Mouse (Mus musculus) spleen, adult 12 weeks (tissue): ENCODE results near the gene Msmo1.

Source experiments
- DNase-seq: peaks from one replicate; pipeline ENCODE4 v3.0.0; 2022; ENCODE audit warnings: low spot score

Msmo1 gene

GRCm38 (mm10) chr8:64712499-64712898, 21.1 kb downstream of the Msmo1 start:
- no peak for DNase-seq

DNA sequence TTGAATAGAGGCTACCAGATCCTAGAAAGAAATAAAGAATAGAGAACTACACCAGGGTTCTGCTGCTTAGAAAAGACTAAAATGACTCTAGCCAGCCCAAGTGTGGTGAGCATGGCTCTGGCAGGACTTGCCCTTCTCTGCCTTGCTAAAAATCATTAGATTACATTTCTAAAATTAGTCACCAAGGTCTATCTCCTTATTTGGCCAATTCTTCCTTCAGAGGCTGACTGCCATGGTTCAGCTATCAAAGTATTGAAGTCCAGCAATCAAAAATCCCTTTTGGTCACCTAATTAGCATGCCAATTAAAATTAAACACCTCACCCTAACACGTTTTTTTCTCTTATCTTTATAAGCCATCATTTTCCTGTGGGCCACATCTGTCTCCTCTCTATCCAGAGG, 22.0 kb downstream of the Msmo1 start:
- no peak for DNase-seq

DNA sequence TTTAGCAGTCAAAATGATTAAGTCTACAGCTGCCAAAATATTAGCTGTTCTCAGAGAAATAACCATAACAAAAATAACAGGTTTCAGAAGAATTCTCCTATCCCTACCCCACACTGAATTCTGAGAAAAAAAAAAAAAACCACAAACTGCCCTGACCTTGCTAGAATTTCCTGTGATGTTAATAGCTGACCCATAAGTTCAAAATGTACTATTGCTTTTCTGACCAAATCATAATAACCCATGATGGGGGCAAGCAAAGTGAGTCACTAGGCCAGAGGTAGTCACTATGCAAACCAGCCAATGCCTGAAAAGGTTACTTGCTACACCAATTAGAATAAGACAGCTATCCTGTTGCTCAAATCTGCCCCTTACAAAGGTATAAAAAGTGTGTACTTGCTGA, 26.1 kb downstream of the Msmo1 start:
- DNase-seq = no peak

DNA sequence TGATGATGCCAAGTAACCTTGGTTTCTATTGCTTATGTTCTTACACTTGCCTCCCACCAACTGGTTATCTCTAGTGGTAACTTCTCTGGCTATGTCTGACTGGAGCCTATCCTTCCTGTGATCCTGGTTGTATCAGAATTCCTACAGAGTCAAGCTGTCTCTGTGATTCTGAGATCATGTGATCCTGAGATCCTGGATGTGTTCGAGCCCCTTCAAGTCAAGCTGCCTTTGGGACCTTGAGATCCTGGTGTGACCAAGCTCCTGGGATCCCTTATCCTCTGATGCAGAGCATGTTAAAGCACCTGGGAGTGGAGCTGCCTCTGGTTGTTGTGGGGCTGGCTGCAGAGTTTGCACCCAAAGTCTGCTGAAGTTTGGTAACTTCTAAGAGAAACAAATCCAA, 30.4 kb downstream of the Msmo1 start:
- no peak for DNase-seq

DNA sequence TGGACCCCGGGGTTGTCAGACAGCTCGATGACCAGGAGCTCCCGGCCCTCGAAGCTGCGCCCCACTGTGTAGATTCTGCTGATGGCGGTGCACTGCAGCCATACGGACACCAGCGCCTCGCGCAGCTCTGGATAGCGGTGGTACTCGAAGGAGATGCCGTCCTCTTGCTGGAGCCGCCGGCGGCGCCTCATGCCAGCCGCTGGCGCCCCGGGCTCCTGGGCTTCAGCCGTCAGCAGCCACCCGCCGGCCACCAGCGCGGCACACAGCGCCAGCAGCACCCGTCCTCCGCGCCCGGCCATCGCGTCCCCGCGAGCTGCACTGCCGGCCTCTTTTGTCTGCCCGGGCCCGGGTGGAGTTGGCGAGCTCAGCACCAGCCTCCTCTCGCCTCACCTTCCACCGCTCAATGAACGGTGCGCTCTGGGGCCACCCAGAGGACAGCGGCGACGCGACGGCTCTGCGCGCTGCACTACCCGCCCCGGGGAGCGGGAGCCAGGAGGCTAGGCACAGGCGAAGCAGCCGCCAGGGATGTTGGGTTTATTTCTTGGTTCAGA, 40.9 kb downstream of the Msmo1 start, which contains the start of gene Cpe:
Cpe (minus strand) TSS at position 404 of the 551 bp plus-strand sequence.
- no peak for DNase-seq

DNA sequence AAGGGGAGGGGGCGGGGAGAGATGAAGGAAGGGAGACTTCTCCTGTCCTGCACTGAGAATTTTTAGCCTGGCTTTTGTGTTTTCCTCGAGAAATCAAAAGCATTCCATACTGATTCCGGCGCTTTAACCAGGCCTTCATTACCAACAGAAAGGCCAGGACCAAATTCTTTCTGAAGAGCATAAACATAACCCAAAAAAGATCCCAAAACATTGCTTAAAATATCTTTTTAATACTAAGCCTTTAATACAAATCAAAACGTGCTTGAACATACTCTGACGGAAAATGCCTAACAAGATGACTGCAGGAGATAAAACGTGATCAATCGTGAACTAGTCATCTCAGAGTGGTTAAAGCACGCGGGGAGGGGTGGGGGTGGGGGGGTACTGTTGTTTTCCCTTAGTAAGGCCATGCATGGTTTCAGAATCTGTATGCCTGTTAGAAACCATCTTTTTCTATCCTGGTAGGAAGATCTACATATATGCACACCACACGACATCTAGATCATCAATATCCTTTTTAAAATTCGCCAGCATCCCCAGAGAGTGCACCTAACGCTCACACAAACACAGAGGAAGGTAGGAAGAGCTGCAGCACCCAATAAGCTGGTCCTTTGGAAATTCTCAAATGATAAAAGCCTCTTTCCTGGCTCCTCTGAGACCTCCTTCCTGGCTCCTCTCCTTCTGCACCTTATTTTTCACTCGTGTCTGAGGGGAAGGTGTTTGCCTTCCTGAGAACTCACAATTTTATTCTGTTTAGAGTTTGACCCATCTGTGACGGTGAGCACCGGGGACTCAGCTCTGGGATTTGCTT, 41.8 kb downstream of the Msmo1 start:
- DNase-seq = no peak

- no peak for DNase-seq
Measured at GRCm38 (mm10) chr8:64690845-64691244, 42.7 kb downstream of the Msmo1 start.

DNA sequence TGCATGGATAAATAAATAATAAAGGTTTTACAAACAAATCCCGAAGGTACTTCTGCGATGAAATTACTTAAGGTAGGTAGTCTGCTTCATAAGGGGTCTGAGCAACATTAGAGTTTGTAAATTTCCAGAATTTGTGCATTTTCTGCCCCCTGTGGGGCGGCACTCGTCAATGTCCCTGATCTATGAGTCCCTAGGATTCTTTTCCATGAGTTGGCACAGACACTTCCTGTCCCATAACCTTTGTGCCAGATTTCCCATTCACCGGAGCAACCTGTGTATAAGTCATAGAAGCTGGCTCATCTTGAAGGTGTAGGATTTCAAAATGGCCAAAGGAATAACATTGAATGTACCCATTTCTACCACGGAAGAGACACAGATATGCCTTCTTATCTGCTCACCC, 43.3 kb downstream of the Msmo1 start:
- DNase-seq = no peak

- no peak for DNase-seq
Measured at GRCm38 (mm10) chr8:64688741-64689140, 44.9 kb downstream of the Msmo1 start.

DNA sequence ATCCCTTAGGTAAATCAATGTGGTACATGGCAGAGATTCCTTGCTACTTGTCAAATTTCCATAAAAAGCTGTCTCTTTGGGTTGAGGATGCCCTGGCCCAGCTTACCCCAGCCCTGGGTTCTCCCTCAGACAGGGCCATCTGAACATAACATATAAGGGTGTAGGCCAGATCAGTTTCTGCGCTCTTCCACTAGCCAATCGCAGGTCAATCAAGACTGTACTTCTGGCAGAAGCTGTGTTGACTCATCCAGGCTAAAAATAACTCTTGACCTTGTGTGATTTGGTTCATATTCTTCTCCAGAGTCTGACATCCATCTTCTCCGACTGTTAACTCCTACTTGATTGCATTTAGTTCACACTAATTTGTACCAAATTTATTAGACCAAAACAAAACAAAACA, 45.4 kb downstream of the Msmo1 start:
- no peak for DNase-seq

DNA sequence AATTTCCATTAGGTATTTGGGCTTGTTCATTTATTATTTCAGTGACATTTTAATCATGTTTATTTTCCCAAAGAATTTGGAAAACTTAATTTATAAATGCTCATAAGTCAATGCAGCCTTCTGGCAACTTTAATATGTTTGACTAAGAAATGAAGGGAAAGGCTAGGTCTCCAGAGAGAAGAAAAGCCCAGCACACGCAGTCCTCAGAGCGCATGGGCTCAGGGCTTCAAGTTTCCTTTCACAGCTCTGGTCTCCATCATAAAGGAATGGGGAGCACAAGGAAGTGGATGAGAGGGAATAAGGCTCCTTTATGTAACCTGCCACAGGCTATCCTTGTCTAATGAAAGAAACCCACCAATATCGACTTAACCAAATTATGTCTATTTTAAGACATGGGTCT, 51.1 kb downstream of the Msmo1 start:
- no peak for DNase-seq

DNA sequence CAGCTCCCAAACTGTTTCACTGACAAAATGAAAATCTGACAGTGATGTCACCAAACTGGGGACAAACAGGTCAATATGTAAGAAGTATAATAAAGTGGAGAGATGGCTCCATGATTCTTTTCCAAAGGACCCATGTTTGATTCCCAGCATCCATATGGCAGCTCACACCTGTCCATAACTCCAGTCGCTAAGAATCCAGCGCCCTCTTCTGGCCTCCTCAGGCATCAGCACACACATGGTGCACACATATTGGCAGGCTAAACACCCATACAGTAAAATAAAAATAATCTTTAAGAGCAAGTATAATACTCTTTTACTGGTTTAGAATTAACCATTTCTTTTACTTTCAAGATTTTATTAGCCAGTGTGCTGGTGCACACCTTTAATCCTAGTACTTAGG, 57.2 kb downstream of the Msmo1 start:
- no peak for DNase-seq

- no peak for DNase-seq
Measured at GRCm38 (mm10) chr8:64674951-64675585, 58.5 kb downstream of the Msmo1 start.

- DNase-seq = no peak
Measured at GRCm38 (mm10) chr8:64672920-64673319, 60.7 kb downstream of the Msmo1 start.

GRCm38 (mm10) chr8:64671937-64672336, 61.7 kb downstream of the Msmo1 start:
- DNase-seq = no peak
